Mouse (Mus musculus): ENCODE measurements around the gene Ears2. TPM values are rescaled to one million over a fixed set of nuclear protein-coding genes. Genes with fewer than 3 reads are reported as not detected.
"Not testable (repeated sequence)": the region's sequence is repeated elsewhere in the genome, so short reads cannot be mapped to it uniquely, and the experiment has no call there.

The Ears2 gene
- total RNA-seq (2022), result 1 to 10 TPM; 7.1 to 8.4 (median 7.9) TPM

DNA sequence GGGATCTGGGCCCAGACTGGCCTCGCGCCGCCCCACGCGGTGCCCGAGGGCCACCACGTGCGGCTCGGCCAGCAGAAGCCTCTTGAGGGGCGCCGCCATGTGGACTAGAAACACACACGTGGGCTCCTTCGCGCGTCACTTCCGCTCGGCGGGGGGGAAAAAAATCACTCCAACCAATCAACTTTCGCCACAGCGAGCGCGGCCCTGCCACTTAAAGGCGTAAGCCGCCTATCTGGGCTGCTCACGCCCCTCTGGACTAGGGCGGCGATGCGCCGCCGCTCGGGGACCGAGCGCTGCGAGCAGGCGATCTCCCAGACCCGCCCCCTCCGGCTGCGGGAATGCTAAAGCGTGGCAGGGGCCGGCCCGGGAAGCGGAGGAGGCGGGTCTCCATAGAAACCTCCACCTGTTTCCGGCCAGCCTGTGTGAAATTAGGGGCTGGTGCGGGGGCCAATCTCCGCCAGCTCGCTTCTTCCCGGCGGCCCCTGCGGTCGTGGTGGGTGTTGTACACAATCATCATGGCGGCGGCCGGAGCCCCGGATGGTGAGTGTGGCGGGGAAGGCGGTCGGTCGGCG is at the start of gene Ears2, which contains the start of gene Ubfd1:
Ears2 (minus strand) TSS at position 319 of the 572 bp plus-strand sequence.
Ubfd1 (plus strand) TSS at position 231 of the 572 bp plus-strand sequence.
- peak; percentile 97 to 98 for DNase-seq (ENCODE audit: low spot score in 2 of 2)

DNA sequence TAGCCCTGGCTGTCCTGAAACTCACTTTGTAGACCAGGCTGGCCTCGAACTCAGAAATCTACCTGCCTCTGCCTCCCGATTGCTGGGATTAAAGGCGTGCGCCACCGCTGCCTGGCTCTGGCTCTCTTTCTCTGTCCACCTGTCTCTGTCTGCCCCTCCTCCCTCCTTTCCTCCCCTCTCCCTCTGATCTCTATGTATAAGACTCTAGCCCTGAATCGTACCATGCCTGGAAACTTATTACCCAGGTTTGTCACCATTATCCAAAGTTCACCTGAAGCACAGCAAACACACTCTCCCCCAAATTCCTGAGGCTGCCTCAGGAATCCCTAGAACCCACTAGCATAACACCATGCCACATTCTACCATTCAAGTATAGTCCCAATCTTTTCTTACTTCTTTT is 41.1 kb upstream of the Ears2 start:
- no peak for DNase-seq (ENCODE audit: low spot score in 2 of 2)

DNA sequence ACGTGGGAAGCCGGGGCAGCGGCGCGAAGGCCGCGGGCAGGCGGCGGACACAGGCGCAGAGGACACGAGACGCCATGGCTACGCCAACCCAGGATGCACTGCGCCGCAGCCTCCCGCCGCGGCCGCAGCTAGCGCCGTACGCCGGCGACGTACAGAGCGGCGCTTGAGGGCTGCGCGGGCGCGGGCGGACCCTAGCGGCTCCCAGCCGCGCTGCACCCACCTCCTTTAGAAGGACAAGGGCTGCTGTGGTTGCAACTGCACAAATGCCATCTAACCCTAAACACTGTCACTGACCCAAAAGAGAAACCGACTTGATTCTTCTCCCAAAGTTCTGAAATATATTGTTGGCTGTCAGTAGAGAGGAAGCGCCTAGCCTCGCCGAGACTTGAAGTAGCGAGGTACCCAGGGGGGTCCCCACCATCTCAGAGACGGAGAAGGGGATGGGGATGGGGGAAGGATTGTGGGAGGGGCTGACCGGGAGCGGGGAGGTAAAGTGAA is 34.7 kb upstream of the Ears2 start, which contains the start of gene Ndufab1:
Ndufab1 (minus strand) TSS at position 140 of the 498 bp plus-strand sequence.
- peak; percentile 69 to 80 for DNase-seq (ENCODE audit: low spot score in 2 of 2)

DNA sequence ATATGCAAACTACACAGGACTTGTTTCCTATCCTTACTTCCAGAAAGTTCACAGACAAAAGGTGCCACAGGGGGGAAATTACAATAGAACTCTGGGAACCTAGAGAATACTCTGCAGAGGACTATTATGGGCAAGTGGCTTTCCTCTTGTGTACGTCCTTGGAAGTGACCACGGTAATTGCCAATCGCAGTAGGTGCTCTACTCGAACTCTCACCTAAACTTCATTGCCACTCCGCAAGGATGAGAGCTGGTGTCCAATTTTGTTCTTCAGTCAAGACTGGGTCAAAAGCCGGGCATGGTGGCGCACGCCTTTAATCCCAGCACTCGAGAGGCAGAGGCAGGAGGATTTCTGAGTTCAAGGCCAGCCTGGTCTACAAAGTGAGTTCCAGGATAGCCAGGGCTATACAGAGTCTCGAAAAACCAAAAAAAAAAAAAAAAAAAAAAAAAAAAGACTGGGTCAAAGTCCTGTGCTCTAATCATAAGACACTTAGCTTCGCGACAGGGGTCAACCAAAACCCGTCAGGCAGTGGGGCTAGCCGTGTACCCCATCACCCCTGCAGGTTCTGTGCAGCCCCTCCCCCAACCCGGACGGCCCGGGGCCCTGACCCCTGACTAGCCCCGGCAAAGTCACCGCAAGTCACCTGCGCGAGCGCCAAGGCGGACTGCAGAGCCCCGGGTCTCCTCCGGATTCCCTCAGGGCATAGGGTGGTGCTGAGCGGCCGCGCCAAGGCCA is 34.1 kb upstream of the Ears2 start:
- DNase-seq (ENCODE audit: low spot score in 2 of 2), result not testable (repeated sequence)

DNA sequence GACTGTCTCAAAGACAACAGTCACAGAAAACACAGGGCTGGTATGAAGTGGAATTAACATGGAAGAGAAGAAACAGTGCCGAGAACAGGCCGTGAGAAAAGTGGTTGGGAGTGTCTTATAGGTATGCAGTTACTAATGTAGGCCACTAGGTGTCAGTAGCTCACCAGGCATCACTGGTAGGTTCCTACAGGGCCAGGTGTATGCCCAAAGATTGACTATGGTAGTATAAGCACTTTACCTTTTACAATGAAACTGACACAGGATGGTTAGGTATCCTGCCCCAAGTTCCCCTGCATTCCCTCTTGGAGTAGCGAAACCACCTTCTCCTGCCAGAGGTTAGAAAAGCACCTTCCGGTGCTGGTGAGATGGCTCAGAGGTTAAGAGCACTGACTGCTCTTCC is 32.2 kb upstream of the Ears2 start:
- DNase-seq (ENCODE audit: low spot score in 2 of 2), result no peak

DNA sequence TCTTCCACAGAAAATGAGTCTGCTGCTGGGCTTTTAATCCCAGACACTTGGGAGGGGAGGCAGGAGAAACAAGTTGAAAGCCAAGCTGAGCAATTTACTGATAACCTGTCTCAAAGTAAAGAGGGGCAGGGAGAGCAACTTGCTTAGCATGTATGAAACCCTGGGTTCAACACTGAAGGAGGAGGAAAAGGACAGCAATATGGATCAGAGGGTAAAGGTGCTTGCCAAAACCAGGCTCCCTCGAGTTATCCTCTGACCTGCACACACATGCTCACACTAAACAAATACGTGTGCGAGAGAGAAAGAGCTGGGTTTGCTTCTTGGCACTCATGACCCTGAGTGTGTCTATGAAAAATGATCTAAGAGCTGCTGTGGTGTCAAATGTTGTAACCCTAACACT is 30.9 kb upstream of the Ears2 start:
- no peak for DNase-seq (ENCODE audit: low spot score in 2 of 2)

DNA sequence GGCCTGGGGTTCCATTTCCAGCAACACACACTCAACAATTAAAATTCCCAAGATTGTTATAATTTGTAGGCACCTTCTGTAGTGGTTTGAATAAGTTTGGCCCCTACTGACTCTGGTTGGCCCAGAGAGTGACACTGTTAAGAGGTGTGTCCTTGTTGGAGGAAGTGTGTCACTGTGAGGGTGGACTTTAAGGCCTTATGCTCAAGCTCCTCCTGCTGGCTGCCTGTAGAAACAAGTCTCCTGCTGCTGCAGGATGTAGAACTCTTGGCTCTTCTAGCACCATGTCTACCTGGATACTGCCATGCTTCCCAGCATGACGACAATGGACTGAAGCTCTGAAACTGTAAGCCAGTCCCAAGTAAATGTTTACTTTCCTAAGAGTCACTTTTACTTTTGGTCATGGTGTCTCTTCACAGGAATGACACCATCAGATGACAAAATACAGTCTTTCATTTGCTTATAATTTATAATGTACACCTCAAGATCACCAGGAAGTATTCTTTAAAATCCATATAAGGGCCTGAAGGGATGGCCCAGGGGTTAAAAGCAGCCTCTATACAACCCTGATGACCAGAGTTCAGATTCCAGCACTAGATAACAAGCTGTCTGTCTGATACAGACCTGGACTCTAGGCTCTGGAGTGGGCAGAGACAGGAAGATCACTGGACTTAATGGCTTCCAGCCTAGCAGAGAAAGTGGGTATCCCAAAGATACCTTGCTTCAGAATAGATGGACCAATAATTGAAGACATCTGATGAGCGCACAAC is 27.7 kb upstream of the Ears2 start:
- no peak for DNase-seq (ENCODE audit: low spot score in 2 of 2)

DNA sequence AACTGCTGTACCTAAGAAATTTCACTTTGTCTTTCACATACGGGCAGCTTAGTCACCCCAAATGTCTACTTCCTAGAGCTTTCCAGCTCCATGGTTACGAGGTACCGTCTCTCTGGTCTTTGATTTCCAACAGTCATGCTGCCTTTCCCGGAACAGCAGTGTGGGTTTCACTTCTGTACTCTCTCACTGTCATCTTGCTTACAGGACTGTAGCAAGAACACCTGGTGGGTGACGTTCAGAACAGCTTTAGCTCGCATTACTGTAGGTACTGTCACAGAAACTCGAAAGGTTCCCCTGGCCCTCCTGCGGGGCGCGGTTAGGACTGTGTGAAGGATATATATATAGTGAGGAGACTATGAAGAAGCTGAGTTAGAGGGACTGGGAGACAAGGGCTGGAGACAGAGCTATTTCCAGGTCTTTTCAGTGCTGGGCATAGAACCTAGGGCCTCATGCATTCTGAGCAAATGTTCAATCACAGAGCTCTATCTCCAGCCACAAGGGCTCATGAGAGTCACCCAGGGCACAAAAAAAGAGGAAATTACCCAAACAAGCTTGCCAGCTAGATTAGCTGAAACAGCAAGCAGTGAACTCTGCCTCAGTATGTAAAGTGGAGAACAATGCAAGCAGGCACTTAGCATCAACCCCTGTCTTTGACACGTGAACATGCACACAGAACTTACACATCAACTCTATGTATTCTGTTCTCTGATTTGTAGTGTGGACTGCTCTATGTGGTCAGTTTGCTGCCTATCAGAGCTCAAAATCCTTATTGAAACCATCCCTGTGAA is 20.3 kb upstream of the Ears2 start:
- DNase-seq (ENCODE audit: low spot score in 2 of 2), result no peak

DNA sequence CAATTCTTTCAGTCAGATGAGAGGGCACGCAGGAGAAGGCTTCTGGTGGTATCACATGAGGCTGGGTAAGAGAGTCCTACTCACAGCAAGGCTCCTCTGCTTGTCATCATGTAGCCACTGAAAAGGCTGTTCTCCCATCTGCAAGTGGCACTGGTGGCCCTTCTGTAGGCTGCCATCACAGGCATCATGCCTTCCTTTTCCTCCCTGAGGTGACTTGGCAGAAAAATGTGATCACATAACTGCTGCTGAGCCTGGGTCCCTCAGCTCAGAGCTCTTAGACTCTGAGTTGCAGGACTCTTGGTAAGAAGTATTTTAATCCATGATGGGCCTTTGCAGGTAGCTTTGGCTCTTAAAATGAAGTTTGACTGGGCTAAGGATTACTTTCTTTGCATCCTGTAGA is 14.0 kb upstream of the Ears2 start:
- no peak for DNase-seq (ENCODE audit: low spot score in 2 of 2)

DNA sequence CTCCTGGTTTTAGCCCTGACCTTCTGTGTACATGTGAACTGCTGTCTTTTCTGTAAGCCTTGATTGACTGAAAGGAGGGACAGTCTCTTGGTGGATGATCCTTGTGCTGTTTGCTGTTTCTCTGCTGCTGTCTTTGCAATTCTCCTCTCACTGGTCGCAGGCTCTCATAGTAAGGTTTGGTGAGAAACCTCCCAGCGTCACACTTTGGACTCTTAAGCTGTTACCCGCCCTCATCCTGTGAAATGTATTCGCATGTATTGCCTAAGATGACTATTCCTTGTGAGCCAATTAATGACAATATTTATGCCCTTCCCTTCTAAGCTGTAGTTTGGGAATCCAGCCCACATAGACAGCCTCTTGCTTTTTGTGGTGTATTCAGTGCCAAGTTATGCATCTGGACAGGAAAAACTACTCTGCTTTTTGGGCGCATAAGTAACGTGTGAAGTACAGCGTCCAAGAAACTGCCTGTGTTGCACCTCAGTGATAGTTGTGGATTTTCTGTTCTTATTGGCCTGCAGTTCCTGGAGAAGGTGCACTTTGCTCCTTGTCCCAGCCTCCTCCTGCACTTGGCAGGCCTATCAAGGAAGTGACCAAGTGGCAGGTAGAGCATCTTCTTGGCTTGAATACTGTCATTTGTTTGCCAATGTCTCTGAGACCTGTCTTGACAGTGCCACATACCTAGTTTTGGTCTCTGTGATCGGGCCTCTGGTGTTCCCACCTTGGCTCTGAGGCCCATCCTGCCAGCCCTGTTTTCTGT is 12.9 kb upstream of the Ears2 start:
- no peak for DNase-seq (ENCODE audit: low spot score in 2 of 2)

DNA sequence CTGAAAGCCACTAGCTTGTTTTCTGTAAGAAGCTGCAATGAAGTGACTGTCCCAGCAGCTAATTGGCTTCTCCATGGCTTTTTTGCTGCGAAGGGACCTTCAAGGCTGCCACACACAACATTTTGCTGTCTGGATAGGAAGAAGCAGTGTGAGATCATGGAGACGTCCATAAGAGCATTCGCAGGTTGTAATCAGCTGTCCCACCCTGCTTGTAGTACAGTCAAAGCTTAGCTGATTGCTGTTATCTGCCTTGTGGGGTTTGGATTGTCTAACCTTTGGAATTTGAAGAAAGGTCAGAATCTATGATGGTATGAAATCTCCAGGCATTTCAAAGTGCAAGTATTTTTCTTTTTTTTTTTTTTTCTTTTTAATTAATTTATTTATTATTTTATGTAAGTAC is 7.3 kb upstream of the Ears2 start:
- DNase-seq (ENCODE audit: low spot score in 2 of 2), result no peak

DNA sequence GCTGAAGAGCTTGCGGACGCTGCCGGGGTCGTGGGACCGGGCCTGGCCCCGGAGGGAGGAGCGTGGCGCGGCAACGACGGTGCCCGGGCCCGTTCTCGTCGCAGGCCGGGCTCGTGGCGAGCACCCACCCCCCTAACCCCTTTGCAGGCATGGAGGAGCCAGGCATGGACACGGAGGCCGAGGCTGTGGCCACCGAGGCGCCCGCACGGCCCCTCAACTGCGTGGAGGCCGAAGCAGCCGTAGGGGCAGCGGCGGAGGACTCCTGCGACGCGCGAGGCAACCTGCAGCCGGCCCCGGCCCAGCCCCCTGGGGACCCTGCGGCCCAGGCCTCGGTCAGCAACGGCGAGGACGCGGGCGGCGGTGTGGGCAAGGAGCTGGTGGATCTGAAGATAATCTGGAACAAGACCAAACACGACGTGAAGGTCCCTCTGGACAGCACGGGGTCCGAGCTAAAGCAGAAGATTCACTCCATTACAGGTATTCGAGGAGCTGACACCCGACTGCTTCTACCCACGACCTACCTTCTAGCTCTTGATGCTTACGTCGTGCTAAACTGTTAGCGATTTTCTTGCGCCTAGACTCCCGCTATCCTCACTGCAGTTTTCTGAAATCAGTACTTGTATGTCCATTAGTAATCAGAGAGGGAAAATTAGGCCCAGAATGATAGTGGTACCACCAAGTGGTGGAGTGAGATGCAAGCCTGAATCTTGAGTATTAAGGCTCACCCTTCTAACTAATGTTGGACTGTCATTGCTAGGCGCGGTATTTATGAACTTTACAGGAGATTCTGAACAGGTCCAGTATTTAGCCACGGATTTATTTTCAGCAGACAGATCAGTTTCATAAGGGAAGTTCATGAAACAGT is 686 bp upstream of the Ears2 start:
- DNase-seq (ENCODE audit: low spot score in 2 of 2), result no peak

DNA sequence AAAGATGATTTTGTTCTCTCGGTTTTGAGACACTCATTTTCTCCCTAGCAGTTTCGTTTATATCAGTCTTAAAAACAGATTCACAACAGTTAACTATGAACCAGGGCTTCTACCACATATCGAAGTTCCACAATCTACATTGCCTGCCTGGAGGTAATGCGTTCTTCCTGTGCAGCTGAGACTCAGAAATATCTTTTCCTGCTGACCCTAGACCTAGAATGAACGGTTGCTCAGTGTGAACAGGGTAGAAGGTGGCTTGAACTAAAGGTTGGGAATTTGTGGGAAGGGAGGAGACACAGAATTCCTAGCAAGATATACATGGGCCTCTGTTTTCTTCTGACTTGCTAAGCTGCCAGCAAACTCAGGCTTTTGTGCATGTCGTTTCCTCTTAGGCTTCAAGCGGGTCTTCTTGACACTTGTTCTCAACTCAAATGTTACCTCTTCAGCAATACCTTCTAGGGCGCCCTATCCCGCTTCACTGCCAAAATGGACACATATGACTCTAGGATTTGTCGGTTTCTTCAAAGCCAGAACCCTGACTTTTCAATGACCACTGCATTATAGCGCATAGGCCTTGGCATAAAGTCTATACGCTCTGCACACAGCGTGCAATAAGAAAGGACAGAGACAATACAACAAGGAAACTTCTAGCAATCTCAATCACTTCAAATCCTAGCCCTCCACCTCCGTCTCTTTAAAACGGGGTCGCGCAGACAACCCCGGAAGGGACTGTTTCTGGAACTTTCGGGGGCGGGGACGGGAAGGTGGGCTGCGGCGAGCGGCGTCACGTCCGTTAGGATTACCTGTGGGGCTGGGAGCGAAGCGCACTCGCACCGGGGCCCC is 740 bp downstream of the Ears2 start:
- no peak for DNase-seq (ENCODE audit: low spot score in 2 of 2)

DNA sequence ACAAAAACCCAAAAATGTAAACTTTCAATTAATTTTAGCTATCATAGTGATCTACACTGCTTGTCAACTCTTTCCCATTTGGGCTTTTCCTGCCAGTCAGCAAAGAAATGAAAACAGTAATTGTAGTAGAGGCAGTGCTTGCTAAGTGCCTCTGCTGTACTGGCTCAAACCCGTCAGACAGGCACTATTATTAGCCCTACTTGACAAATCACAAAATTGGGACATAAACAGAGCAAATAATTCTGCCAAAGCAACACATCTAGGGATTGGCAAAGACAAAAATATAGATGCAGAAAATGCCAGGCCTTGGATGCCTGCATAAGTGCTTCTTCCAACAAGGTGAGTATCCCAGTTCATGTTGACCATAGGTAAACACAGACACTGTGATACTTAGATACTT is 1.4 kb downstream of the Ears2 start:
- DNase-seq (ENCODE audit: low spot score in 2 of 2), result no peak

DNA sequence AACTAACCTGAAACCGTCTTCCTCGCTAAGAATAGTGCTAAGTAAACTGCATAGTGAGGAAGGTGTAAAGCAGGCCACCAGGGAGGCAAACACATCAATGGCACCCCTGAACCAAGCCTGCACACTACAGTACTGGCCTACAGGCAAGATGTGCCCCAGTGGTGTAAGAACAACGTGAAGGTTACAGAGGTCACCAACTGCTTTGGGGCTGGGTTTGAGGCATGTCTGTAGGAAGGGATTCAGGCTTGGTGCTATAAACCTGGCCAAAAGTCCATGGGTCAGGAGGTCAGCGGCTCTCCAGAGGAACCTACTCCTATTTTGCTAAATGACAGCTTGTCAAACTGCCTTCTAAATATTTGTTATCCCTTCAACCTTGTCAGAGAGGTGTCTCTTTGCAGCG is 10.4 kb downstream of the Ears2 start:
- no peak for DNase-seq (ENCODE audit: low spot score in 2 of 2)

DNA sequence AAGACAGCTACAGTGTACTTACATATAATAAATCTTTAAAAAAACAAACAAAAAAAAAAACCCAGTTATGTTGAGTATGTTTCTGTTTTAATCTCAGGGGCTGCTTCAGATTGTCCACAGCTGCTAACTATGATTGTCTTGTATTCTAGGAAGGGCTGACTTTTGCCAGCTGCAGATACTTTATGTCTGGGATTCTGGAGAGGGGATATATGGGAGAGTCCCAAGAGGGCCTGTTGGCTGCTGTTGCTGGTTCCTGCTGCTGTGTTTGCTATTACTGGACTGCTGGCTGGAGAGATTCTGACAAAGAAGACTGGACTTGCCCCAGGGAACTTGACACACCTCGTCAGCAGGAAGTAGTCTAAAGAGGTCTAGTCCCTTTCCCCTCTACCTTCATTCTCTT is 16.2 kb downstream of the Ears2 start:
- no peak for DNase-seq (ENCODE audit: low spot score in 2 of 2)

DNA sequence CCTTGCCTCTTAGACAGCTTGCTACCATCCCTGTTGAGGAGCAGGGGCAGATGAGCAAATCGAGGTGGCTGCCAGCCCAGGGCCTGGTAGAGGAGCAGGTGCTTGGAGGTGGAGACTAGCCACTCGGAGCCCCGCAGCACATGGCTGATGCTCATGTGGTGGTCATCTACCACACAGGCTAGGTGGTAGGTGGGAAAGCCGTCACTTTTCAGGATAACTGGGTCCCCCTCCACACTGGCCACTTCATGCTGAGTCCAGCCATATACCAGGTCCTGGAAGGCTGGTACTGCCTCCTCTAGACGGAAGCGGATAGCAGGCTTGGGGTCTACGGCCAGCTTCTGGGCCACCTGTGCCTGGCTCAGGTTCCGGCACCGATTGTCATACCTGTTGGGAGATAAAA is 18.9 kb downstream of the Ears2 start:
- no peak for DNase-seq (ENCODE audit: low spot score in 2 of 2)

DNA sequence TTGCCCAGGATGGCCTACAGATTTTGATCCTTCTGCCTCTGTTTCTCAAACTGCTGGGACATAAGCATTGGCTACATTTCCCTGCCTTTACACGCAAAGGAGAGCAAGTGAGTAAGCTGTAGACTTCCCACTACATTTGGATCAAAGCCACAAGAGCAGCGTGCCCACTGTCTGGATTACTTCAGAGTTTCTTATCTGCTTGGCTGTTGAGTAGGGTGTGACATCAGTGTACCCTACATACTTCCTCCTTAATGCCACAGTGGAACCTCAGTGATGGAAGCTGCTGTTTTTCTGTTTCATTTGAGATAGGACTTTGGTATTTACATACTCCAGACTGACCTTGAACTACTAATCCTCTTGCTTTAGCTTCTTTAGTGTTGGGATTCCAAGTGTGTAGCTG is 20.2 kb downstream of the Ears2 start:
- DNase-seq (ENCODE audit: low spot score in 2 of 2), result no peak

DNA sequence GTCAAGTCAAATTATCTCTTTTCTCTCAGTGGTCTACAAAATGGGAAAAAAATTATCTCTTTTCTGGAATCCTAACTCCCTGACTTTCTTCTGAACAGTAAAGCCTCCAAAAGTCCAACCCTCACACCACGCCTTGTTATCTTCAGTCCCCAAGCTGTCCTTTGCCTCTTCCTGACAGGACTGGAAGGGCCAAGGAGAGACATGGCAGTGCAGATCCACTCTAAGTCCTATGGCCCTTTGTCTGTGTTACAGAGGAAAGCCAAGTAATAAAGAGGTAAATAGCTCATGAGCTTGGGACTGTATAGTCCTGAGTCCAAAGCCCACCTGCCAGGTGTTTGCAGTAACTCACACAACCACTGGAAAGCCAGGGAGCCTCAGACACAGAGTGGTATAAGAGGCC is 21.4 kb downstream of the Ears2 start:
- no peak for DNase-seq (ENCODE audit: low spot score in 2 of 2)

Data from left cerebral cortex, adult 8-10 months (tissue).